Mouse (Mus musculus): ENCODE measurements around the gene Adcy1.

The Adcy1 gene

GRCm38 (mm10) chr11:7063001-7063584 is at the start of gene Adcy1:
Gene Adcy1, plus strand, starts transcription at chr11:7063489.
- DNase-seq = peak; percentile 57

GRCm38 (mm10) chr11:7016907-7017306 is 46.4 kb upstream of the Adcy1 start:
- DNase-seq = peak; percentile 36

DNA sequence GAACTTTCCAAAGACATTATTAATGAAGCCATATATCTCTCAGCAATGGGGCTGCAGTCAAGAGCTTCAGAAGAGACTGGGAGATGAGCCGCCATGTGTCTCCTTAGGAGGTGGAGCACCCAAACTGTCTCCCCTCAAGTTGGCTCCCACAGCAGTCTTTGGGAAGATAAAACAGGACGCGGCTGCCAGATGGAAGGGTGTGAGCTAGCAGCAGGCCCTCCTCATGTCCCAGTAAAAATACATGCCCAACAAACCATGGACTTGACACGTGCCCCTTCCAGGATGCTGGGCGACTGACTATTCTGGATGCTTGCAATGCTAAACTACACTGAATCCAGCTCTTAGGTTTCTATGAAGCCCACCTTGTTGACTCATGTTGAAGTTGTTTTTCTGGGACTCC is 45.2 kb upstream of the Adcy1 start:
- peak; percentile 36 for DNase-seq

- peak; percentile 46 for DNase-seq
Observed at GRCm38 (mm10) chr11:7019006-7019525, 44.2 kb upstream of the Adcy1 start.

- no peak for DNase-seq
Observed at GRCm38 (mm10) chr11:7033063-7033462, 30.2 kb upstream of the Adcy1 start.

GRCm38 (mm10) chr11:7039722-7040121 is 23.6 kb upstream of the Adcy1 start:
- DNase-seq = no peak

- no peak for DNase-seq
Observed at GRCm38 (mm10) chr11:7040801-7041200, 22.5 kb upstream of the Adcy1 start.

DNA sequence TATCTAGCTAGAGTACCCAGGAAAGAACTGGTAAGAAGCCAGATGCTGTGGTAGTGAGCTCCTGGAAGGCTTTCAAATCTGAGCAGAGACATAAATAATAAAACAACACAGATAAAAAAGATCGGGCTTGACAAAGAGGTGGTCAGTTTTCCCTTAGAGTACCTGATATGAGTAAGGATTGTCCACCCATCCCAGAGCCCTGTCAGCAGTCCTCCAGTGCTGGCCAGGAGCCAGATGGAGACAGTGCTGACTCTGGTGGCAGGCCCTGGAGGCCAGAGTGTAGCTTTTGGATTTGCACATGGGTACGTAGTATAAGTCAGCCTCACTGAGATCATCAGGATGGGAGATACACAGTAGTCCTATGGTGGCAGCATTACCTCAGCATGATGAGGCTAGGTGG is 16.1 kb upstream of the Adcy1 start:
- DNase-seq = no peak

DNA sequence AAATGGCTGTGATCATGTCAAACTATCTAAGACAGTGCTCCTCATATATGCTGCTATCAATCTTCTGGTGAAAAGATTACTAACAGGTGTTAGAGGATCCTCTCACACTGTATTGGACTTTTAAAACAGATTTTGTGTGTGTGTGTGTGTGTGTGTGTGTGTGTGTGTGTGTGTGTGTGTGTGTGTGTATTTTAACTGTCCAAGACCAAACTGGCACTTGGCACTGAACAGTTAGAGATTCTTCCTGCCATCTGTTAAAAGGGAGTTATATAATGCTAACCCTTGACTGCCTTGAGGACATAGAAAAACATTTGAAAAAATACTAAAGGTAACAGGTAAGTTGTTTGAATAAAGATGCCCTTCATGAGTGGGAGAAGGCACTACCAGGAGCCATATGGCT is 15.7 kb upstream of the Adcy1 start:
- DNase-seq = no peak

DNA sequence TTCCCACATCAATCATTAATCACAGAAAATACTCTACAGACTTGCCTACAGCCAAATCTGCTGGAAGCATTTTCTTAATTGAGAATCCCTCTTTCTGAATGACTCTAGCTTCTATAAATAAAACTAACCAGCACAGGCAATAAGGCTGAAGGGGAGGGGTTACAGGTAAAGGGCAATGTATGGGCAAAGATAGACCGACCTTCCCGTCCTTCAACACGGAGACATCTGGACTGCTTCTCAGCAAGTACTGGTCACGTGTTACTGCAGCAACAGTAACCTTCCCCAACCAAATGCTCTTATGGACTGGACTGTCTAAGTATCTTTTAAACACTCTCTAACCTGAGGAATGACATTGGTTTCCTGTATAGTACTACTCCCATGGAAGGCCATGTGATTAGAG is 9.6 kb upstream of the Adcy1 start:
- DNase-seq = no peak

GRCm38 (mm10) chr11:7054662-7055265 is 8.5 kb upstream of the Adcy1 start:
- DNase-seq = no peak

- peak; percentile 82 for DNase-seq
Observed at GRCm38 (mm10) chr11:7055455-7056017, 7.8 kb upstream of the Adcy1 start.

GRCm38 (mm10) chr11:7056121-7056520 is 7.2 kb upstream of the Adcy1 start:
- DNase-seq = no peak

GRCm38 (mm10) chr11:7057781-7058180 is 5.5 kb upstream of the Adcy1 start:
- peak; percentile 29 for DNase-seq

- no peak for DNase-seq
Observed at GRCm38 (mm10) chr11:7061961-7062360, 1.3 kb upstream of the Adcy1 start.

DNA sequence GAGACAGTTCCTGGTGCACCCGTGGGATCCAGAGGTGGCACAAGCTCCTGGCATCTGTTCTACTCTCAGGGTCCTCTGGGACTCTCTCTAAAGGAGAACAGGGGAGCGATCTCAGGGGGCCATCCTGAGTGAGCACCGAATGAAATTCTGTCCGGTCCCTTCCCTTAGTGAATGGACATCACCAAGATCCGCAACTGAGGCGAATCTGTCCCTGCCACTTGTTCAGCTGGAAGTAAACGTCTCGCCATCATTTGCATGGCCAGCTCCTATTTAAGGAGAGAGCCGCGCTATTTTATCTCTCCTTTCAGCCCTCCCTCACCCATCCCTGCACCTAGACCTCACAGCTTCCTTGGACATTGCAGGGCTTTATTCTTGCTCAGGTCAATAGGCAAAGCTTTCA is 723 bp upstream of the Adcy1 start:
- peak; percentile 23 for DNase-seq

- DNase-seq = peak; percentile 45
Observed at GRCm38 (mm10) chr11:7063681-7064267, 485 bp downstream of the Adcy1 start.

- peak; percentile 29 for DNase-seq
Observed at GRCm38 (mm10) chr11:7064484-7065185, 1.3 kb downstream of the Adcy1 start.

DNA sequence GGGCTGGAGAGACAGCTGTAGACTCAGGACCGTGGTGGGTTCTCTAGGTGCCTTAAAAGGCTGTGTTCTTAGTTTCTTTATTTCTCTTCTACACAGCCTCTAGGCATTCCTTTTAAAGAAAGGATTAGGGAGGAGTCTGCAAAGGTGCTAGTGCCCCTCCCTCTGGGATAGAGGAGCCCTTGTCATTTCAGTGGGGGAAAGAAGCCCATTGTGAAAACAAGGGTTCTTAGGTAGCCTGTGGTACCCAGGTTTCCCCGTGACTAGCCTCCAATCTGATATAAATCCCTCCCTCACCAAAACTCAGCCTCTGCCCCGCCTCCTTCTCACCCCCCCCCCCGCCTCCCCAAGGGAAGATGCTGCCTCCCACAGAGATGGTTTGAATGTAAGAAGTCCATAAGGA is 2.1 kb downstream of the Adcy1 start:
- no peak for DNase-seq

- no peak for DNase-seq
Observed at GRCm38 (mm10) chr11:7065876-7066275, 2.6 kb downstream of the Adcy1 start.

DNA sequence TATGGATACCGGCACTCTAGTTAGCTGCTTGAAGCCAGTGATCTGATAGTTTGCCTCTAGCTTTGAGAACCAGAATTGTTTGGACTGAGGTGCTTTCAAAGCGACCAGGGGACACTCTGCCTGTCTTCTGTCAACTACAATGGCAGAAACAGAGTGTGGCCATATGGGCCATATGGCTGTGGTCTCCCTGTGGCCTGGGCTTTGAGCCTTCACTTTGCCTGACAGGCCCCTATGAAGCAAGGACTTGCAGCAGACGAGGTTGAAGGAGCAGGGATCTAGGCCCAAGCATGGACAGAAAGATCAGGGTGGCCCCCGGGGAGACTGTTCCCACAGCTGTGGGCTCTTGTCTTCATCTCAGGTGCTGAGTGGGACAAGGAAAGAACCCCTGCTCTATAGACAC is 4.0 kb downstream of the Adcy1 start:
- no peak for DNase-seq

- DNase-seq = no peak
Observed at GRCm38 (mm10) chr11:7068479-7069235, 5.4 kb downstream of the Adcy1 start.

GRCm38 (mm10) chr11:7069762-7070161 is 6.5 kb downstream of the Adcy1 start:
- DNase-seq = no peak

All from right cerebral cortex, adult 18-20 months (tissue).